Mouse (Mus musculus): ENCODE measurements at regions not wholly inside any gene's neighbourhood (a gene's known extent, or its start where the extent isn't known, plus 50 kb on each side); places are given as distances from the start of the nearest gene placed in this dataset.

DNA sequence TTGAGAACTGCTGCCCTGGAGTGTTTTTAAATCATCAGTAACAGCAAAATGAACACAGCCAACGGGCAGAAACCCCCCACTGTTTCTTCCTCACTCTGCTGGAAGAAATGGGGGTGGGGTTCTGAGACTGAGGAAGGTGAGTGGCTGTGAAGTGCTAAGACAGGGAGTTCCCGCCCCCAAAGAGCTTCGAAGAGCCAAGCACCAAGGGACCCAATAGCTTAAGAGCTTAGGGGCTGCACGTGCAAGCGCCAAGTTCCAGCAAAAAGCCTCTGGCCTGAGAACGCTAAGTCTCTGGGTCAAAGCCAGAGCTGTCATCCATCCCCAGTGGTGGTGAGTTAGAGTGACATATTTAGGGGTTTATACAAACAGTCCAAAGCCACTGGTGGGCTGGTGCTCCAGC, 55.1 kb upstream of the Pcbd1 start:
- DNase-seq (ENCODE audit: low read depth, low spot score) = no peak

DNA sequence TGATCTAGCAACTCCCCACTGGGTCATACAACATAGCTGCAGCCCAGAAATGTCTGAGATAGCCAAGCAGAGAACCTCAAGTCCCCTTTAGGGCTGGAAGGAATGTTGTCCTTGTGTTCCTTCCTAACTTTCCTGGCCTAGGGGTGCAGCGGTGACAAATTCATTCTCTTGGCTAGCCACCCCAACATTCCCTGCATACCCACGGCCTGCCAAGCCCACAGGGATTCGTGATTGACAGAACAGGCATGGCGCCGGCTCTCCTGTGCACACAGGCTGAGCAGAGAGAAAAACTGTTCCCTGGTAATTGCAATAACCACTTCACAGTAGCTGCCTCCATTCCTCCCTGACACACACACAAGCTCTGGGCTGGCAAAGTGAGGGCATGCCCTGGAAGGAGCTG, 60.5 kb upstream of the Pcbd1 start:
- no peak for DNase-seq (ENCODE audit: low read depth, low spot score)

DNA sequence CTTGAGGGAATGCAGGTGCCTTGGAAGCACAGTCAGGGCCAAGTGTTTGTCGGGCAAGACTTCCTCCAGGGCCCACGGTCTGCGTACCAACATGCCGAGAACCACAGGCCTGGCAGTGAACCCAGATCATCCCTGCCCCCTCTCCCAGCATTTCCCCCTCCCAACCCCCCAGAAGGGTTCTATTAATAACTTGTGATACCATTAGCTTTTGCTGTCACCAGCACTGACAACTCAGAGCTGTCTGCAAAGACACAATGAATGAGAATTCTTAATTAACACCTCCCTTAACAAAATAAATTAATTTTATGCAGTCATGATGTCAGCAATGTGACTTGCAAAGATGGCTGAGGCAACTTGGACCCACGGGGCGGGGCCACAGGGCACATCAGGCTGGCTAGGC, 61.9 kb upstream of the Pcbd1 start:
- DNase-seq (ENCODE audit: low read depth, low spot score) = no peak

DNA sequence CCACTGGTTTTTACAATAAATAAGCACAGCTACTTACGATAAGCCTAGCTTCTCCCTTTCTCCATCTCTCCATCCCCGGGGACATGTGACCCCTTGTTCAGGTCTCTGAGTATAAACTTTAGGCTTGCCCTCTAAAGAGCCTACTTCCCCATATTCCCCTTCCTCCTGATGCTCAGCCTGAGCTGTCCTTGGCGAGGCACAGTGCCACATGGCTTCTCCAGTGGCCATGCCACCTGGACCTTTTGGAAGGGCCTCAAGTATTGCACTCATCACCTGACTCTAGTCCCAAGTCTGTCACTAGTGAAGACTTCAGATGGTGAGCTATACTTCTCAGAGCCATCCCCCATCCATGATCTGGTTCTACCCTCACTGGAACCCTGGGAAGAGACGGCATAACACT, 64.1 kb upstream of the Pcbd1 start:
- no peak for DNase-seq (ENCODE audit: low read depth, low spot score)

DNA sequence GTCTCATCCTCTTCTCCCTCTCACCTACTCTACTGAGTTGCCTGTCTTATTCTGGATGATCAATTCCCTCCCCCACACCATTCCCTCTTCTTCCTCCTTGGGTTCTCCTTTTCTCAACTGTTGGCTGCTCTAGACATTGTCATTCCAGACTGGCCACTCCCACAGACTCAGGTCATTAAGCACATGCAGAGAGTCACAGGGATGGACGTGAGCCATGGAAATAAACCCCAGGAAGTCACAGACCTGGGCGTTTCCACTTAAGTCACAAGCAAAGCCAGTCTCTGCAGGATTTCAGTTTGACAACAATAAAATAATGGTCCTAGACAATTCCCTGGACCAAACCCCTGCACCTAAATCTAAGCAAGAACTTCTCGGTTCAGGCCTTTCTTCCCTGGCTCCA, 65.0 kb upstream of the Pcbd1 start:
- no peak for DNase-seq (ENCODE audit: low read depth, low spot score)

DNA sequence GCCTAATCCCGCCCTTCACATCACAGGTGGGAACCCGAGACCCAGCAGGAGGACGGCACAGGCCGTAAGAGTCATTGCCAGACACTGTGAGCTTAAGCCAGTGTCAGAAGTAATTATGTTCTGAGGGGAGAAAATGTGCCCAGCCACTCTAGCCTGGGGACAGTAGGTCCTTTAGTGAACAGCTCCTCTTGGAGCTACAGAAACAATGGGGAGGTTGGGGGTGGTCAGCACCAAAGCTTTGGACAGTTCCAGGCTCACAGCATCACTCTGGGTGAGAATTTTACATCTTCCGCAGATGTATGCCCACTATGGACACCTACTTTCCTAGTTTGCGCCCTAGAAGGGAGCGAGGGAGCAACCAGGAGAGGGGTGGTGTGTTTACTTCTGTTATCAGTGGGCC, 65.7 kb upstream of the Pcbd1 start:
- peak; percentile 29 for DNase-seq (ENCODE audit: low read depth, low spot score)

DNA sequence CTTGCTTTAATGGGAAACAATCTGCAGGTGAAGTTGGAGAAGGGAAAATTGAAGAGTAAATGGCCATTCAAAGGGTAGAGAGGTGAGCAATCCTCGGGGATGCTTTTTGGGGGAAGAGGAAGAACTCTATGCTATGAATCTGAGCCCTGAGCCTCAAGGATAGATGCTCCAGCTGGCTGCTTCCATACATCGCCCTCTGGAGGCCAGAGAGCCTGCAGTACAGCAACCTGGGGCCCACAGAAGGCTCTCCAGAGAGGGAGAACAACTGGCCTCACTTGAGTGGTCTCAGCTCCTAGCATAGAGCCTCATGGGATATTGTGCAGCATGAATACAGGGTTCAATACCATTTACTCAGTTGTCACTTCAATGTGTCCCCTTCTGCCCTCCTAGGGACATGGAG, 69.6 kb upstream of the Pcbd1 start:
- DNase-seq (ENCODE audit: low read depth, low spot score) = no peak

DNA sequence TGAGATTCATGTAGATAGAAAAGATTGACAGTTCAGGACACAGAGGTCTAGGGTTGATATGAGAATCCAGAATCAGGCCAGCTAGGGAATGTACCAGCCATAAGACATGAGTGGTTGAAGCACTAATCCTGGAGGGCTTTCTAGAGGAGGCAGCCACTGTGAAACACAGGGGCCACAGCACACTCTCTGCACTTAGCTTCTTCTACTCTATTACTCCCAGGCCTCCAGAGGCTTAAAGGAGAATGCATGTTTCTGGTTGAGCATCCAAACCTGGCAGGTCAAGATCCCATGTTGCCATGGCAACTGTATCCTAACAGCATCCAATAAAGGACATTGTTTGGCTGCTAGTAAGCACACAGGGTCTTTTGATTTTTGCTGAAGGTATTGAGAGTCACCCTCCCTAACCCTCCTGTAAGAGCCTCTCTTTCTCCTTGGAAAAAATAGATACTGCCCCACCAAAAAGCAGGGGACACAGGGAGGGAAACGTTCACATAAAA, 76.9 kb upstream of the Pcbd1 start:
- DNase-seq (ENCODE audit: low read depth, low spot score) = no peak

DNA sequence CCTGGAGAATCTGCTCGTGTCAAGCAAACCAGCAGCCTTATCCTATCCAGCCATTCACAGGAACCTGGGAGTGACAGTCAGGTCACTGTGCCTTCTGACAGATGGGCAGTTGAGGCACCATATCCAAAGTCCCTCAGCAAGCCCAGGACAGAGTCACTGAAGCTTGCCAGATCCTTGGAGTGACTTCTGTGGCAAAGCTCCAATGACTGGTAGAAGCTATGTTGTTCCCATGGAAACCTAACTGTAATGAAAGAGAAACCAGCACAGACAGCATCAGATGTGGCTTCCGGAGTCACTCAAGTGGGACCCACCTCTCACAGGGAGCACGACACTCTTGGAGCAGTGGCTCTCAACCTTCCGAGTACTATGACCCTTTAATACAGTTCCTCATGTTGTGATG, 78.4 kb upstream of the Pcbd1 start:
- no peak for DNase-seq (ENCODE audit: low read depth, low spot score)

DNA sequence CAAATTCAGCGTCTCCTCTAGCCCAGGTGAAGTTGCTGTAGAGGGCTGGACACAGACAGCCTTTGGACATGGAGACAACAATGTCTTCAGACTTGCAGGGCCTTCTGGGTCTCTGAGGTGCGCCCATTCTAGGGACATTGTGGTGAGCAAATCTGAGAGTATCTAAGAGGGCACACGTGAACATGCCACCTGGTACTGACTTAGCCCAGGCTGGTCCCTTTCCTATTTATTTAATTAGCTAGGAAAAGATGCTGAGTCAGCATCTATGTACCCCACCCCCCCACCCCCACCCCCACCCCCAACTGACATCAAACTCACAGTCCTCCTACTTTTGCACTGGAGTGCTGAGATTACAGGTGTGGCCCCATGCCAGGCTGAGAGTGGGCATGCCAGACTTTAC, 81.7 kb upstream of the Pcbd1 start:
- no peak for DNase-seq (ENCODE audit: low read depth, low spot score)

DNA sequence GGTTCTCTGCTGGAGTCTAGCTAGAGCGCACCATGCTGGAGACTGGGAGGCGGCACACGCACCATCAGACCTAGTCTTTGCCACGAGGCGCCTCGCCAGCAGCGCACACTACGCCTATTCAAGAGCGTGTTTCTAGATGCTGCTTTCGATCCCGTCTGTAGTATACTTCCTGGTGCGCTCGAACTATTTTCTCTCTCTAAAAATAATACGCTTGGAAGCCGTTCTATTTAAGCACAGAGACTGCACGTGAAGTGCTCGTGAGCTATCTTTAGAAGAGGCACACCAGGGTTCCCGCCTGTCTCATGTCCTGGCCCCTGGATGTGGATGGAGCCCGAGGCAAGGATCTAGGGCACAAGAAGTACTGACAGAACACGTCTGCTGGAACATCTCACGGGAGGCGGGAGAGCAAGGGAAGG, 87.4 kb upstream of the Pcbd1 start:
- DNase-seq (ENCODE audit: low read depth, low spot score) = no peak

DNA sequence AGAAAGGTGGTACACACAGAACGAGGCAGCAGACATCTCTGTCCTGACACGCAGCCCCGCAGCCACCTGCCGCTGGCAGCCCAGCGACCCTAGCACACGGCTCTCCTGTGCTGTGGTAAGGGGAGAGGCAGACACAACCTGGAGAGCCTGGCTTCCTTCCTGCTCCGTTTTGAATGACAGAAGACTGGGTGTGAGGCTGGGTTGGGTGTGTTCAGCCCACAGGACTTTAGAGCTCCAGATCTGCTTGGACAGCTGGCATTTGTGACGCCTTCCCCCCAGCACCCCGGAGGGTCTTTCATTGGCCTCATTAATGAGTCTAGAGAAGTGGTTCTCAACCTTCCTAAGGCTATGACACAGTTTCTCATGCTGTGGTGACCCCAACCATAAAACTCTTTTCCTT, 91.7 kb upstream of the Pcbd1 start:
- no peak for DNase-seq (ENCODE audit: low read depth, low spot score)

DNA sequence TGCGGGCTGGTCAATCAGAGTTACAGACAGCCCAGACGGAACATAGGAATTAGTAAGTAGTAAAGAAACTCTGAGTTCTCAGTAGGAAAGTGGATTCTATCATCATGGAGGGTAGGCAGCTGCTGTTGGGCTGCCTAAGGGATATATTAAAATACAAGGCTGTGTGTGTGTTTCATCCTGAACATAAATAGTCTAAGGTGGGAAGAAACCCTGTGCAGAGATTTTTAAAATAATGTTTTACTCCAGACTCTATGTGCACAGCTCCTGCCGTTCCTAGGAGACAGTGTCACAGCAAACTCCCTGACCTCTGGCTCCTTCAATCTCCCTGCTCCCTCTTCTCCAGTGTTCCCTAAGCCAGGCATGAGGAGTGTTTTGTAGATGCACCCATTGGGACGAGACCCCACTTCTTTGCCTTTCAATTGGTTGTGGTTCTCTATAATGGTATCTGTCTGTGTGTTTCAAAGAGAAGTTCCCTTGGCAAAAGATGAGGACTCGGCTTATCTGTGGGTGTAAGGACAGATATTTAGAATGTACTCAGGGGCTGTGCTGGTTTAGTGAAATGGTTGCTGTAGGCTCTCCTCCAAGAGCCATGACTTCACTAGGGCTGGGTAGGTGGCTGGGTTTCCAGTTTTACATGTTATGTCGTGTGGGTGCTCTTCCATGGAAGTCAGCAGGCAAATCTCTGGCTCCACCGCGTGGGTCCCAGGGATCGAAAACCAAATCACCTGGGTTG, 93.1 kb upstream of the Pcbd1 start:
- DNase-seq (ENCODE audit: low read depth, low spot score) = no peak

DNA sequence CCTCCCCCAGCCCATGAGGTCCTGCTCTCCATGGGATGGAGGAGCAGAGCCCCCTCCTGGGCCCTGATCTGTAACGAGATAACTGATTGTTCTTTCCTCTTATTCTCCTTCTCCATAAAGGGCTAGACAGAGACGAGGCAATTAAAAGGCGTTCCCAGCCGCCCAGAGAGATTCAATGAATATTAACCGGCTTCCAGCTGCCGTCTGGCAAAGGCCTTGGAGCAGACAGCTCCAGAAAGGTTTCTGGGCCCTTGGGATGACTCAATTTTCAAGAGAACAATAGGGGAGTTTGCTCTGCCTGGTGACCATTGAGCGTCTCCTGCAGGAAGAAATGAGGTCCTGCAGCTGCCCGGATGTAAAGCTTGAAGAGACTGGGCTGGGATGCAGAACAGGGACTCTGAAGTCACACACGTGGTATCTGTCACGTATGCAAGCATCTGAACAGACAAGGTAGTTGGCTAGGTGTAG, 104.0 kb upstream of the Pcbd1 start:
- DNase-seq (ENCODE audit: low read depth, low spot score) = peak; percentile 26

DNA sequence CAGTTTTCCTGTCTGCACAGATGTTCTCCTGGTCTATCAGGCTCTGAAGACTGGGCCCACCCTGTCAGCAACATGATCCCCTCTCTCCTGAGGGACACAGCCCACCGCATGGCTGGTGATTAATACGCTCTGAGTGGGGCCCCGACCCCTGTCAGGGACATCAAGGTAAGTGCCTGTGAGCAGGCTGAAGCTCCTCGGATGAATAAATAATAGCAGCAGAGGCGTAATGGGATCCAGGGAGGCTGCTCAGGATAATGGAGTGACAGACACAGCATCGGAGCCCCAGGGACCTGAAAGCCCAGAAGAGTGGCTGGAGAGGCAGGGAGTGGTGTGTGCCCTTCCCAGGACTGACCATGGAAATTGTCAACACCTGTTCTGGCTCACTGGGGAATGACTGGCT, 107.4 kb upstream of the Pcbd1 start:
- DNase-seq (ENCODE audit: low read depth, low spot score) = peak; percentile 9

DNA sequence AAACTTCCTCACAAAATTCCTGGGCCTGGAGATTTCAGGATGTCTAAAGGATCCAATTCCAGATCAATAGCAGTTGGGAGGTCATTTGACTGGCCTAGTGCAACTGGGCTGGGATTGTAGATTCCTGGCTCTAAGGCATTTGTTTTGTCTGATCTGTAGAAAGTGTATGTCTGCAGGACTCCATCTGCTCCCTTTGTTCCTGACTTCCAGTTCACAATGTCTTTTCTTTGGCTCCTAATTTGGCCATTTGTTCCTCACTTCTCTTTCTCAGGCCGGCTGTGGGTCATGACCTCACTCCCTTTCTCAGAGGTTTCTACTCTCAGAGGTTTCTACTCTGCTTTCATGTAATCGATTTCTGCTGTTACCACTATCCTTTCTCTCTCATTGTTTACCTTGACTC, 115.5 kb upstream of the Pcbd1 start:
- DNase-seq (ENCODE audit: low read depth, low spot score) = no peak

DNA sequence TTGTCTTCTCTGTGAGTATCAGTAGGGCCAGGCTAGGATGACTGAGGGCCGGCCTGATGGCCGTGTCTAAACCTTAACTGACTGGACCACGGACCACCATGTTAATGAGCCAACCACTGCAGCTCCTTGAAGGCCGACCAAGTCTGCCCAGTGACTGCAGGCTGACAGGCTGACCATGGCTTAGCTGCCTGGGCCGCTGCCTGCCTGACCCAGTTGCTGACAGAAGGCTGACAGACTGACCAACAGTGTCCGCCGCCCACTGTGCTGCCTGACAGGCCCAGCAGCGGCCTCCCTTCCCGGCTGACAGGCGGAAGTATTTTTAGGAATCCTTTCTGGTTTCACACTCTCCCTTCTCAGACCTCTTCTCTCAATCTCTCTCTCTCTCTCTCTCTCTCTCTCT, 124.3 kb upstream of the Pcbd1 start:
- no peak for DNase-seq (ENCODE audit: low read depth, low spot score)

DNA sequence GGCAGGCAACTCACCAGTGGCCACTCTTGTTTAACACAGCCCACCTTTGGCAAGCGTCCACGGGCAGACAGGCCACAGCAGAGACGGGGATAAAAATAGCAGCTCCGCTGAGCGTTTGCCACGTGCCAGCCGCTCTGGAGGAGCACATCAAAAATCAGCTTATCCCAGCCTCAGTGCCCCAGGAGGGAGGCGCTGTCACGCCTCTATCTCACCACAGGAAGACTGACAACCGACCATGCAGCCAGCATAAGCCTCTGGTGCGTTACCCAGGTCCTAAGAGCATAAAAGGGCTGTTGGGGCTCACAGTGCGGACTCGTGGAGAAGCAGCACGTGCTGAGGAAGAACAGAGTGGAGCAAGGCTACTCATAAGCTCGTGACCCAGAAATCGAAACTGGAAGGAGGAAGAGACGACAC, 126.4 kb upstream of the Unc5b start:
- DNase-seq (ENCODE audit: low read depth, low spot score) = no peak

DNA sequence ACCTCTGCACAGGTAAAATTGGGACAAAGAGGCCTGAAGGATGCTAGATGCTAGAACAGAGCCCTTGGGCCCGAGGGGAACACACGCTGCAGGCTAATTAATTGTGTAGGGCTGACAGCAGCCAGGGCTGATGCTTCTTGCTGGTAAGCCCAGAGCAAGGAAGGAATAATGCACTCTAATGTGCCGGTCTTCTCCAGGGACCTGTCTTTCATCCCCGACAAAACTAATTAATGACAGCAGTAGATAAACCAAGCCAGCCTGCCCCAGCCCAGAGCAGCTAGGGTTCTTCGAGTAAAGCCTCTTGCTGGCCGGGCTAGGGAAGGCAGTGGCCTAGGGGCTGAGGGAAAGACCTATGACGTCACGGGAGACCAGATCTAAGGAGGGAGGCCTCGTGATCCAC, 124.1 kb upstream of the Unc5b start:
- no peak for DNase-seq (ENCODE audit: low read depth, low spot score)

DNA sequence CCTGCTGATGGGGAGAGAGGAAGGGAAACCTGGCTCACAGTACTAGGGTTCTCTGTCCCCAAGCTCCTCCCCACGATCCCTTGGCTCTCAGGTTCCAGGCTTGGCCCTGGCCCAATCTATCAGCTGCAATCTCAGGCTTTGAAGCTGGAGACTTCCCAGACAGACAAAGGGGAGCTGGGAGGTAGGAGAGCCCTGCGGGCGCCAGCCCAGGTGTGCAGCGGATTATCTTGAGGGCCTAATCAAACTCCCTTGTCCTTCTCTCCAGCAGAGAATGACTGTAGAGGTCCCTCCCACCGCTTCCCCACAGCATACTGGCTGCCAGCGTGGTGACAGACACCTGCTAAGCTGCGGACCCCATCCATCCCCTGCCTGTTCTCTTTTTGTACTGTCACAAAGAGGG, 121.1 kb upstream of the Unc5b start:
- DNase-seq (ENCODE audit: low read depth, low spot score) = no peak

DNA sequence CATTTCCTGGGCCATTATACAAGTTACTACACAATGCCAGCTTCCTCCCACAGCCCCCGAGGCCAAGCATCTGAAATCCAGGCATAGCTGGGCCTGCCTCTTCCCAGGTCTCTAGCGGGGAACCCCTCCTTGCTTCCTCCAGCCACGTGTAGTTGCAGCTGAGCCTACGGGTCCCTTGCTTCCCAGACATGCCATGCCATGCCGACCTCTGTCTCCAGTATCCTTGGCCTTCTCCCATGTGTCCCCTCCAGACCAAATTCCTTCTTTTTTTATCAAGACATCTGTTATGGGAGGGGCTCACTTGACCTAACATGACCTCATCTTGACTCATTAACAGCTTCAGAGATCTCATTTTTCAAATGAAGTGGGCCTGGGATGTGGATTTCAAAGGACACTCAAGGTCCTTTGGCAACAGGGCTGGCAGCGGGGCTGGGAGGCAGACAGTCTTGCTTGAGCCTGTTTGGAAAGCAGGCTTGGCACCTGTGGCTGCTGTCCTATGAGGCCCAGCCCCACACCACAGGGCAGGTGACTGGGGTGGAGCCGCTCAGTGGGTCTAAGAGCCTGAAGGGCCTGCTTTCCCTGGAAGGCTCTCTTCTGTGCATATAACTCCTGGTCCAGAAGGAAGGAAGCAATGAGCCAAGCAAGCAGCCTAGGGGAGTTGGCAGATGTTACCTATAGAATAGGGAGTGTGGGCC, 117.7 kb upstream of the Unc5b start:
- DNase-seq (ENCODE audit: low read depth, low spot score) = no peak

DNA sequence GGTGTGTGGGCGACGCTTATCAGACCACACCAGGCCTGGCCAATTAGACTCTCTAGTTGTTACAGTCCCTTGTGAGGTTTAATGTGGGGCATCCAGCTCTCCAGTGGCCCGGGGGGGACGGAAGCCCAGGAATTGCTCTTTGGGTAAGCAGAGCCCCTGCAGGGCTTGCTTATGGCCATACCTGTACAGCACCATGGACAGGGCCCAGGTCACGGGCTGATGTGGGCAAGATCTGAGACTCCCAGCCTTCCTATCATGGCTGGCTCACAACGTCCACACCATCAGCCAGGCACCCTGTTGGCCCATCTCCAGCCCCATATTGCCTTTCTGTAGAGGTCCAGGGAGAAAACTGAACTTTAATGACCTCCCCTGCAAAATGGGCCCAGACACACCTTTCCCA, 111.7 kb upstream of the Unc5b start:
- no peak for DNase-seq (ENCODE audit: low read depth, low spot score)

DNA sequence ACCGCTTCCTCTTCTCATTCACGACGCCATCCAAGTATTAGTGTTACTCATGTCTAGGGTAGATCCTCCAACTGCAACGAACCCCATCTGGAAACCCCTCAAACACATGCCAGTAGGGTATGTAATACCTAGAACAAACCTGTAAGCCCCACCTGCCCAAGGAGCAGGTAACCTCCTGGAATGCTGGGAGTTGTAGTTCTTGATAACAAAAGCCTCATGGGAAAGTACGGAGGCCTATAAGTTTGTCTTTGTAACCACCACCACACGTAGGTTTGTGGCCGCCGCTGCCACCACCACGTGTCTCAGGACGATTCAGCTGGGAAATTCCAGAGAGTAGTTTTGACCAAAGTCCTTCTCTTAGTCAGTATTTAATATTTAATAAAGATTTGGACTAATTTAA, 107.4 kb upstream of the Unc5b start:
- no peak for DNase-seq (ENCODE audit: low read depth, low spot score)

Data from embryo, embryonic 11.5 days (tissue).